Mouse (Mus musculus) induced T-regulatory cell, adult 2 months (primary cell): Measurements from ENCODE around the gene Adprh.
"Not testable (repeated sequence)": the region's sequence is repeated elsewhere in the genome, so short reads cannot be mapped to it uniquely, and the experiment has no call there.

Source experiments
- DNase-seq: peaks from one replicate; pipeline ENCODE4 v3.0.0-alpha.2; 2012; ENCODE audit warnings: low read depth

The Adprh gene

DNA sequence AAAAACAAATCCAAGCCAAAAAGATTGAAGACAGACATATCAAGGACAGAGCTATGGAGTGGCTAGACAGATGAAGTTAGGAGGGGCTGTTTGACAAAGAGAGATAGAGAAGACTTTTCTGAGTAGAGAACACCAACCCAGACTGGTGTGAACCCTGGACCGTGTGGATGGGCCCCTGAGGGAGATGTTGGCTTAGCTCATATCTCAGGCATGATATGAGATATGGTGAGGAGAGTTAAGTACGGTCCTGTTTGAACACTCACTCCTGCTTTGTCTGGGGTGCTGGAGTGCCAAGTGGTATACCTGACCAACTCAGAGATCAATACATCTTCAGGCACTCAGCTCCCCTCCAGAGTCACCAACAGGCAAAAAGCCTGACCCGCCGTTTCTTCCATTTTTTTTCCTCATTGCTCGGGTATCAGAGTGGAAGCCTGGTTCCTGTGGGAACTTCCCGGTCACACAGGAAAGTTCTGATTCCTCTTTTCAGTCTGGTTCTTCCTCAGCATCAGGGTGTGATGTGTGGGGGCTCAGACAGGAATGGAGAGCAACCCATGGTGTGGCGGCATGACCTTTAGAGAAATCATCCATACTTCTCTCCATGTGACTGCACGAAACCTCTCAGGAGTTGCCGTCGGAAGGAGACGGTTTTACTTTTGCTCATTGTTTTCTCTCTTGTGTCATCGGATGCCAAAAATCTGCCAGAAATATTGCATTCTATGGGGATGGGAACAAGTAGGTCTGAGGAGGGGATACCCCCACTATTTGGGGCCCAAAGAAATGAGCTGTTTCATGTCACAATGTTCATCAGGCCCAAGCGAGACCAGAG, 14.8 kb upstream of the Adprh start:
- DNase-seq, result no peak

DNA sequence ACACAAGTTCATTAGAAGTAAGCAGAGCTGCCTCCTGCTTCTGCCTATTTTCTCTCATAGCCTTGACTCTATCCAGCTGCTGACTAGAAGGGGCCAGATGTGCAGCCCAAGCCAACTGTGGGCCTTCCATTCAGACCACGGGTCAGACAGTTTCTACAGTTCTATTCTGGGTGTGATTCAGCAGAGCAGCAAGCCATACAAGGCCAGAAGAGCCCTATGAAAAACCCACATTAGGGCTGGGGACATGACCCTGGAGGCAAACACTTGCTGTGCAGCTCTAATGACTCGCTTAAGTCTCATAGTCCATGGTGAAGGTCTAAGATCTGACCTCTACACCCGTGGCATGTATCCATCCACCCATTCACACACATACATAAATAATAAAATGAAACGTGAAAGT, 13.6 kb upstream of the Adprh start:
- no peak for DNase-seq

DNA sequence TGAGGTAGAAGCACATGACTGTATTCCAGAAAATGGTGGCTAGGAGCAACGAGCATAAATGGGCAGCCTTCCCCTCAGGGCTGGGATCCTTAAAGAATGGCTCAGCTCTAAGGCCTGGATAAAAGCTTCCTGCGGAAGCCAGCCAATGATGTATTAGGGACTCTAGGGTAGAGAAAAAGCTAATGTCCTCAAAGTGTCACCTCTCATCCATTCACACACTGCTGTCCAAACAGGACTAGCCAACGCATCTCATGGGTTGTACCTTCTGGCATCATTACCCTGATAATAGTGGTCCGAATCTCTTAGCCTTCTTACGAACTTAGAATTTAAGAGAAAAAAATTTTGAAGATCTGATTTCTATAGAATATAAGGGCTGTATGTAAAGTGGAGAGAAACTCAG, 10.8 kb upstream of the Adprh start:
- no peak for DNase-seq

DNA sequence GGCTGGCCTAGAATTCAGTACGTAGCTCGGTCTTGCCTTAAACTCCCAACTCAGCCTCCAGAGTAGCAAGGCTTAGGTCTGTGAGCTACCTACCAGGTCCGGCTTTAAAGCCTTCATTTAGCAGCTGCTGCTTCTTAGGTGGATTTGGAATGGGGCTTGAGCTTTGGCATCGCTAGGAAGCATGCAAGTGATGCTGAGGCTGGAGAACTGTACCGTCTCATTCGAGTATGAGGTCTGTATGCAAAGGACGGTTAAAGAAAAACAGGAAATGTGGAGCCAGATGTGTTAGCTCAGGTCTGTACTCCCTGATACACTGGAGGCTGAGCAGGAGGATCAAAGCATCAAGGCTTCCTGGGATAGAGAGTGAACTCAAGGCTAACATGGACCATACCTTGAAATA, 9.7 kb upstream of the Adprh start:
- DNase-seq, result peak; percentile 28

DNA sequence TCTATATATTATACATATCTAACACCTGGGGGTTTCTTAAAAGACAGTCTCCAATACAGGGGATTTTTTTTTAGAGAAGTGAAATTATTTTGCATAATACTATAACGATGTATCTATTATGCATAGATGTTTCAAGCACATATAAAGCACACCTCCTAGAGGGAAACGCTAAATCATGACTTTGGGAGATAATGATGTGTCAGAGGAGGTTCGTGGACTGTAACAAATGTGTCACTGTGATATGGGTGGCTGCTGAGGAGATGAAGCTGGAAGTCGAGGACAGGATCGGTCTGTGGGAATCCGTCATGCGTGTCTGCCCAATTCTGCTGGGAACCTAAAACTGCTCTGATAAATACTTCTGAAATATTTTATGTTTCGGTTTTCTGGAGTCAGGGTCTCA, 9.2 kb upstream of the Adprh start:
- DNase-seq, result no peak

DNA sequence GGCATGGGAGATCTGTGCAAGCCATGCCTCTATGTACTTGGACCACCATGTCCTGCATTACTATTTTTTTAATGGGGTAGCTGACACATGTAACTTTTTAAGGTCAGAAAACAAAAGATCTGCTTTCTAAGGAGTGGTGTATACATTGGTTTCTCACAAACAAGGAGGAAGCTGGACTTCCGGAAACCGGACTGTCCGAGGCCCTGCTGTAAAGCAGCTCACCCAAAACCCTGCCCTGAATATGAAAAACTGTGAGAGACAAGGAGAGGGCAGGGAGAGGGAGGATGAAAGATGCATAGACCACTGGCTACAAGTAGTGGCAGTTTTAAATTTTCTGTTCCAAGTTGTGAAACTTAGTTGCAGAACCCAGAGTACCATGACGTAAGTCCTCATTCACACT, 7.5 kb upstream of the Adprh start:
- DNase-seq, result no peak

DNA sequence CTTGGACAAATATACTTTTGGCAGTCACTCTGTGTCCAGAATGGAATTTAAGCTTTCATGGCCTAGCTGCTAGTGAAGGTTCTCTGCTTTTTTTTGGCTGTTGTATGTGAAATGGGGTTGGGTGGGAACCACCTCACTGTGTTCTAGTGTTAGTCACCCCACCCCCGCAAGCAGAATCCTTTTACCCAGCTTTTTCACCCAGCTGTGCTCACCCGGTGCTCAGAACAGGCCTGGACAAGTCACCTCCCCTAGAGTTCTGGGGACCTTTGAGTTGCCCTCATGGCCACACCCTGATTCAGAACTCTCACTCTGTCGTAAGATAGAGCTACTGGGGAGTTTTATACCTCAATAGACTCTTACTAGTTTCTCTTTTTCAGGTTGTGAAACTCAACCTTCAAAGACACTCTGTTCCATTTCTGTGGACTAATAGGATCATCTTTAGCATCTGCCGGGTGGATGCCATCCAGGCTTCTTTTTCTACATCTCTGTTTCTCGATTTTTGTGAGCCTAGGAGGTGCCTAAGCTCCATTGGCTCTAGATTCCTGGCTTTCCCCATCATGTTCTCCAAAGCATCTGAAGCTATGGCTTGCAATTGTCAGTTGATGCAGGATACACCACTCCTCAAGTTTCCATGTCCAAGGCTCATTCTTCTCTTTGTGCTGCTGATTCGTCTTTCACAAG, 6.2 kb upstream of the Adprh start:
- DNase-seq, result peak; percentile 67

DNA sequence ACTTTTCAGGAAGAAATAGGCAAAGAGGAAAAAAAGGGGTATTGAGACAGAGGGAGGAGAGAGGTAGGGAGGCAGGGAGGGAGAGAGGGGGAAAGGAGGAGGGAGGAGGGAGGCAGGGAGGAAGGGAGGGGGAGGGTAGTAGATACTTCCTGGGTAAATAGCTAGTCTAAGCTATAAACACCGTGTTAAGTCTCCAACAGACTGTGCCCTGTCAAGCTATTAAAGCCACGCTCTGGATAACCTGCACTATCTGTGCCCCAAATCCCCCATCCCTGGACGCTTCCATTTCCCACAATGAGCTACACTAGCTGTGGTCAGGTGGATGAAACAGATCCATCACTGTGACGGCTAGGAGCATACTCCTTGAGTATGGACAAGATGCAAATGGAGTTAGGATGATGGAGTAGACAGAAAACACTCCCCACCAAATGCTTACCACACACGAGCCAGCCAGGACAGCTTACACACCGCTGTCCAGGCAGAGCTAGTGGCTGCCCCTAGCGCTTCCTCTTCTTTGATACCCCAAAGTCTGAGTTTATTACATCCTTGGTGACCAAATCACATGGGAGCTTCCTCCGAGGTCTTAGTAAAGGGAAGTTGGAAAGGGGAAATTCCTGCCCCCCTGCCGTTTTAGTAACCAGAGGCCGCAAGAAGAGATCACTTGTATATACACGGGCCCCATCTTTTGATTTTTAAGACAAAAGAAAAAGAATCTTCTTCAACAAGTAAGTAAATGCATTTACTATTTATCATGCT, 4.5 kb upstream of the Adprh start:
- peak; percentile 40 for DNase-seq

DNA sequence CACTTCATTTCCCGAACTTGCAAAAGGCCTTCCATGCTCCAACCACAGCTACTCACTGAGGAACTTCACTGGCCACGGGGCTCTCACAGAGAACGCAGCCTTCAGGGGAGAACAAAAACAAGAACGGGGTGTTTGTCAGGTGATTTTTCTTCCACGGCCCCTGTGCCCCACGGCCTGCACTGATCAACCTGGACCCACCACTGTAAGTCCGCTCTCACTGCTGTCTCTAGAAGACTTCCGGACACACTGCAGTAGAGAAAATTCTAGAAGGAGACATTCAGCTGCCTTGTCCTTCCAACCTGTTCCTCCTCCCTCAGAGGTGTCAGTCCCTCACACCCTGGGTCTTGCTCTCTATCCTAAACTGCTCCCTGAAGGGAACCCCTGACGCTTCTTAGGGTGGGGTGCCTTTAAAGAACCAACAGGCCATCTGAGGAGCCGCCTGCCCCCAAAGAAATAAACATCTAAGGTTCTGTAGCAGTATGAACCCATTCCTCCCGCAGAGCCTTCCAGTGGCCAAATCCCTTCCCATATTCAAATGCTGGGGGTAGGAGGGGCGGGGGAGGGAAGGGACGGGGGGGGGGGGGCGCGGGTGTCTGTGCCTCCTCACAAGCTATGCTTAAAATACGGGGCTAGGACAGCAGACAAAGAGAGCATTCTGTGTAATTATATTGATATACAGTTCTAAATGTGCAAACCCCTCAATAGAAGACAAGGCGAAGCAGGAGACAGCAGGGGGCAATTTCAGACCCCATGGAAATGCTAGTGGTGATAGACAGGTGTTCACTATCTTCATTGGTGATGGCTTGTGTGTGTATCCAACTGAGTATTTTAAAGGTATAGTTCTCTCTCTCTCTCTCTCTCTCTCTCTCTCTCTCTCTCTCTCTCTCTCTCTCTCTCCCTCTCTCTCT, 3.3 kb upstream of the Adprh start, which contains the start of gene Cd80:
Gene Cd80, plus strand, starts transcription at position 51 of the 908 bp plus-strand sequence.
- no peak for DNase-seq

DNA sequence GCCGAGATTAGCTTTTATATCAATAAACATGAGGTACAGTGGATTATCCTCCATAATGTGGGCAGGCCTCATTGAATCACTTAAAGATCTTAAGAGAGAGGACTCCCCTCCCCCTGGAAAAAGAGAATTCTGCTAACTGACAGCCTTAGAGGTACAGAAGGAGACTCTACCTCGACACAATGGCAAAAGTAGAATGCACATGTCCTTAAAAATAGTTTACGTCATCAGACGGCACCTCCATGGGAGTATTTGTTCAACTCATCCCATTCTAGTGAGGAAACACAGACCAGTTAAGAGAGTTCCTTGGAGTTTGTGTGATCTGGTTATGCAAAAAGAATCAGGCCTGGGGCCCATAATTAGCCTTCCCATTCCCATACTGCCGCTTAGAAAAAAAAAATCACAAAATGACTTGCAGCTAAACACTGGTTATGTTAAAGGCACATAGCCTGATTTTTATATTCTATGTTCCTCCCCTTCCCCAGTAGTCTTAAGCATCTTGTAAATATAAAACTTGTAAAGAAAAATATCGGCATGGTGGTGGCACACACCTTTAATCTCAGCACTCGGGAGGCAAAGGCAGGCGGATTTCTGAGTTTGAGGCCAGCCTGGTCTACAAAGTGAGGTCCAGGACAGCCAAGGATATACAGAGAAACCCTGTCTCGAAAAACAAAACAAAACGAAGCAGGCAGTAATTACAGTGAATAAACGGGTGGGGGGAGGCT, 2.2 kb upstream of the Adprh start:
- DNase-seq, result no peak

DNA sequence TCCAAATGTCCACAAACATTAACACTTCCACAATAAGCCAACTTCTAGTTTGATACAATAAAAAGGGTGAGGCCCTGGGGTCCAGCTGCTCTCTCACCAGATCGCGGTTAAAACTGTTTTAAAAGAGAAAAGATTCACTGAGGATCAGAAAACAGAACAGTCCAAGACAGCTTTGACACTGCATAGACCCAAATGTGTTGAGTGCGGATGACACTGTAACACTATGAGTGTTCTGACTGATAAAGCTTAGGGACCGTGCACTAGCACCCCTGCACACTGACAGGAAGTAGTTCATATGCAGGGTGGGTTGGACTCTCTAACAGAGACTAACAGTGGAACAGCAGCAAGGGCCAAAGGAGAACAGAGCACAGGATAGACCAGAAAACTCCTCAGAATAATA, 1.4 kb upstream of the Adprh start:
- DNase-seq, result peak; percentile 43

DNA sequence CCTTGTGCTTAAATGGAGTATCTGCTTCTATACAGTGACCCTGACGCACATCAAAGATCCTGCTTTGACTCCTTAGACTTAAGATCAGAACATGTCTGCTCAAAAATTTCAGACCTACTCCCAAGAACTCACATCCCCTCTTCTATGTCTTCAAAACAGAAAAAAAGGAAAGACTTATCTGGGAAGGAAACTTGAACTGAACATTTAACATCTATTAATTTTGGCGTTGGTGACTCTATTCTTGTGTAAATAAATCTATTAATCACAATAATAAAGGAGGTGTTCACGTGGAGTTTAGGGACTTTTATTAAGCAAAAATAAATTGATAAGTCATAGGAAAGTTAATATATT, 675 bp upstream of the Adprh start:
- no peak for DNase-seq

DNA sequence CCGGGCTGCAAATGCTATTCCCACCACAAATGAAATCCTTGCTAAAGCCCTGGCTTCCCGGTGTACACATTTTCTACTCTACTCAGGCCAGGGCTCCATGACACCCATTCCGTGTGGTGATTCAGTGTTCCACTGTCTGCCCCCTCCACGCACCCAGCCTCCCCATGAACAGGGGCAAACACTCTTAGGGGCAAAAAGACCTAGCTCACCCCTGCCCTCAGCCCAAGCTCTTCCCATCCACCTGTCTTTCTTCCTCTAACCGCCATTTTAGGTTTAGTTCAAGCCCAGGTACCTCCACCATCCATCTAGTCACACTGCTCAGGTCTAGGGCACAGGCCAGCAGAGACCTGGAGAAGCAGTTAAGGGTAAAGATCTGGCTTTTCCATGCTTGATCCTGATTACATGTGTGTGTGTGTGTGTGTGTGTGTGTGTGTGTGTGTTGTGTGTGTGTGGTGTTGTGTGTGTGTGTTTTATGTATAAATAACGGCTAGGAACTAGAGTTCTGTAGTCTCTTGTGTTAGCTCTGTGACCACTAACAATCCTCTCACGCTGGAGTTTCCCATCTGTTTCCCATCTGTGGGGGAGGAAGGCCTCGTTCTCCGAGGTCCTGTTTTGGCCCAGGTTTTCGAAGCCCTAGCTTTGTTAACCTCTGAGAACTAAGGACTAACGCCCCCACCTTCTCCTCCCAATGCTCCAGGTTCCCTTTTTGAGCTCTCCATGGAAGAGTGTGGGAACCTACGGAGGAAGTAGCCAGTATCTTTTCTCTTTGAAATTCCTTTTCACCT, 890 bp downstream of the Adprh start:
- peak; percentile 40 for DNase-seq

DNA sequence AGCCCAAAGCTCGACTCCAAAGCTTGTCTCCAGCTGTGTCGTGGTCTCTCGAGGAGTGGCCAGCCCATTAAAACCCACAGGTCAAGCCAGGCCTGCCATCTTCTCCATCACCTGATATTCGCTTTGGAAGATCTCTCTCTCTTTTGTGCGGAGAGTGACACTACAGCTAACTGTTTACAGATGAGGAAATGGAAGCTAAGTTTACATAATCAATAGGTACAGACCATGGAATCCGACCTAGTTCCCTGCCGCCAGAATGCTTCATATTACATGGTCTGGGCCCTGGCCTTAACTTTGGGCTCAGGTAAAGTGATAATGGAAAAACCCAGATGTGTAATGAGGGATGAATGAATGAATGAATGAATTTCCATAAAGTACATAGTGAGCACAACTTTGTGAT, 1.8 kb downstream of the Adprh start:
- DNase-seq, result no peak

DNA sequence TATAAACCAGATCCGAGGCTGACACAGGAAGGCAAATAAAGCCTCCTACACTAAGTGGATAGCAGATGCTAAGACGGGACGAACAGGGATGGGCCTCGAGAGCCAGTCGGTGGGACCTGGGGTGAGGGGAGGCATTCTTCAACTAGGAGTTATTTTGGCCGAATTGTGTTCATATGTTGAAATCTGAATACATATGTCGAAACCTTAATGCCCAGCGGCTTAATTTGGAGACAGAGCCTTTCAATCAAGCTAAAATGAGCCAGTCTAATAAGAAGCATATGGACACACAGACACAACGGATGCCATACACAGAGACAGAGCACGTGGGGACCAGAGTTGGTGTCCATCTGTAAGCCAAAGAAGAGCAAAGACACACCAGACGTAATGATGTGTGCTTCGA, 4.0 kb downstream of the Adprh start:
- no peak for DNase-seq

DNA sequence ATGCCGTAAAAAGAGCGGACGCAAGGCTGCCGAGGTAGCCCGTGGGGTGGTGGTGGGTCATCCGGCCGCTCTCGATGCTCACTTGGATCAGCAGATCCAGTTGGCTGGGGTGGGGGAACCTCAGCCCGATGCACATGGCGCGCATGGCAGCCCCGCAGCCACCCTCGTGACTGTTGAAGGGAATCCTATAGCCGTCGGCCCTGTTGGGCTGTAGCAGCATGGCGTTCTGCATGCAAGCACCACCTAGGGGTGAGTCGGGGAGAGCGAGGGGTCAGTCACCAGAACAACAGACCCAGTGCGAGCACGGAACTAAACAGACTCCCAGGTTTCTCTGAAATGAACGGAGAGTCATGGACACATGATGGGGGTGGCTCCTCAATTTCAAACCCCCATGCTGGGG, 5.1 kb downstream of the Adprh start:
- no peak for DNase-seq

DNA sequence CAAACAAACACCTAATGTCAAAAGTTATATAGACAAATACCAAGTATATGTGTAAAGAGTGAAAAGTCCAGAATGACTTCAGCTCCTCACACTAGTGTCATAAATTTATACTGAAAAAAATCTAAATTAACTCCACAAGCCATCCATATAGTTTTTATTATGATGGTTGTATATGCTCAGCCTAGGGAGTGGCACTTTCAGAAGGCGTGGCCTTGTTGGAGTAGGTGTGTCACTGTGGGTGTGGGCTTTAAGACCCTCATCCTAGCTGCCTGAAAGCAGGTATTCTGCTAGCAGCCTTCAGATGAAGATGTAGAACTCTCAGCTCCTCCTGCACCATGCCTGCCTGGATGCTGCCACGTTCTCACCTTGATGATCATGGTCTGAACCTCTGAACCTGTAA, 6.4 kb downstream of the Adprh start:
- DNase-seq, result not testable (repeated sequence)

DNA sequence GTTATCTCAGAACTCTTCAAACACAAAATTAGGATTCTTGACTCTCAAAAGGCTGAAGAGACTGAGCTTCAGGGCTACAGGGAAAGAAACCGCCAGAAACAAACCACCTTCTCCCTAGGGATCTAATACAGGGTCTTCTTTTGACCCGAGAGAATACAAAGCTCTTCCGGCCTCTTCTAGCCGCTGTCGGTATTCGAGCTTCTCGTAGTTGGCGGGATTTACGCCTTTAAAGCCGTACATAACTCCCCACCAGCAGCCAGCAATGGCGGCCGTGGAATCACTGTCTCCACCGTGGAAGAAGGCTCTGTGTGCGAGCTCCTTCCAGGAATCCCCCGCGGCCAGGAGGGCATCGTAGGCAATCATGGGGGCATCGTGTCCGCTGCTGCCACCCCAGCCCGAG, 6.9 kb downstream of the Adprh start:
- no peak for DNase-seq

DNA sequence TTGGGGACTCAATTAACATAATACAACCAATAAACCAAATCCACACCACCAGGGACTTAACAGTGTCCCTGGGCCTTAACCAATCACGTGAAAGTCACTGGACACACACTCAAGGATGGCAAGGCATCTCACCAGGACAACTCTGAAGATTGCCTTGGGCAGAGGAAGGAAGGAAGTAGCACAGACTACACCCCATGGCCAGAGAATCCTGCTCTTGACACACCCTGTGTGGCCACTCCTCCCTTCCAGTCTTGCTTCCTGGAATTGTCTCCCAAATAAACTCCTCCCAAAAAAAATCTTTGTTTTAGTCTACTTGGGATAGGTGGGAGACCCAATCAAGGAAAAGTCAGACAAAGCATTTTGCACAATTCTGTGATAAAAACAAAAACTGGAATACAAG, 7.5 kb downstream of the Adprh start:
- no peak for DNase-seq

DNA sequence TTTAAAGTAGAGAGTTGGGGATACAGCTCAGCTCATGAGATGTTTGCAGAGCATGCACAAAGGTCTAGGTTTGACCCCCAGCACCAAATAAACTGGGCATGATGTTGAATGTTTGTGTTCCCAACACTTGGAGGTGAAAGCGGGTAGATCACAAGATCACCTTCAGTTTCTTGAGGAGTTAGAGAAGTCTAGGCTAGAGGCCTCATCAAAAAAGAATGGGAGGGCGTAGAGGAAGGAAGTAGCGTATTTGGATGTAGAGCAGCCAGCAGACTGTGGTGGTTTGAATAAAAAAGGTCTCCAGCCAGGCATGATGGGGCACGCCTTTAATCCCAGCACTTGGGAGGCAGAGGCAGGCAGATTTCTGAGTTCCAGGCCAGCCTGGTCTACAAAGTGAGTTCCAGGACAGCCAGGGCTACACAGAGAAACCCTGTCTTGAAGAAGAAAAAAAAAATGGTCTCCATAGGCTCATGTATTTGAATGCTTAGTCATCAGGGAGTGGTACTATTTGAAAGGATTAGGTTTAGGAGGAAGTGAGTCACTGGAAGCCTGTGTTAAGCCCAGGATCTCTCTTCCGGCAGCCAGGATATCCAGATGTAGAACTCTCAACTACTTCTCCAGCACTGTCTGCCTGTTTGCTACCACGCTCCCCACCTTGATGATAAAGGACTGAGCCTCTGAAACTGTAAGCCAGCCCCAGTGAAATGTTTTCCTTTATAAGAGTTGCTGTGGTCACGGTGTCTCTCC, 8.6 kb downstream of the Adprh start:
- no peak for DNase-seq
